Mouse (Mus musculus): ENCODE results near the gene Vwa5b2. TPM values are rescaled to one million over a fixed set of nuclear protein-coding genes. Genes with fewer than 3 reads are reported as not detected.

Gene Vwa5b2
- polyA plus RNA-seq, 1 experiment from 2014 or later = 0.39 TPM

GRCm38 (mm10) chr16:20642161-20642560 lies 52.9 kb downstream of the Vwa5b2 start:
- H3K36me3 ChIP-seq = no peaks in the 10 kb centered on the region
- WGBS = 0% methylated on average over 8 of the region's 8 CpGs
- no peak overlapping the region for H3K9ac ChIP-seq
- H3K4me2 ChIP-seq = no peak overlapping the region
- H3K27ac ChIP-seq = no peak overlapping the region
- H3K9me3 ChIP-seq = no peaks in the 10 kb centered on the region
- H3K27me3 ChIP-seq = no peaks in the 10 kb centered on the region
- H3K4me3 ChIP-seq = no peak overlapping the region
- no peaks in the 10 kb centered on the region for H3K4me1 ChIP-seq
- peak; percentile 59 for ATAC-seq (ENCODE audit: borderline replicate concordance, extremely low read depth, low FRiP score, low TSS enrichment)

DNA sequence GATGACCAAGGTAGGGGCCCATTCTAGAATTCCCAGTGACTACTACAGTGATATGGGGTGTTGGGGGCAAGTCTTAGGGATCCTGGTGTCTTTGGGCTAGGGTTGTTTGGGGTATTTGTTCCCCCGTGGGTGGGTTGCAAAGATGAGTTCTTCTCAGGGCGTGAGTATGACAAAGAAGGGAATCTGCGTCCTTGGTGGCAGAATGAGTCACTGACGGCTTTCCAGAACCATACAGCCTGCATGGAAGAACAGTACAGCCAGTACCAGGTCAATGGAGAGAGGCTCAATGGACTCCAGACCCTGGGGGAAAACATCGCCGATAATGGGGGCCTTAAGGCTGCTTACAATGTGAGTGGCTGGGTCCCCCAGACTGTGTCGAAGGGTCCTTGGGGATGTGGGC lies 54.6 kb downstream of the Vwa5b2 start:
- 80% methylated on average over 7 of the region's 7 CpGs for WGBS
- no peaks in the 10 kb centered on the region for H3K9me3 ChIP-seq

DNA sequence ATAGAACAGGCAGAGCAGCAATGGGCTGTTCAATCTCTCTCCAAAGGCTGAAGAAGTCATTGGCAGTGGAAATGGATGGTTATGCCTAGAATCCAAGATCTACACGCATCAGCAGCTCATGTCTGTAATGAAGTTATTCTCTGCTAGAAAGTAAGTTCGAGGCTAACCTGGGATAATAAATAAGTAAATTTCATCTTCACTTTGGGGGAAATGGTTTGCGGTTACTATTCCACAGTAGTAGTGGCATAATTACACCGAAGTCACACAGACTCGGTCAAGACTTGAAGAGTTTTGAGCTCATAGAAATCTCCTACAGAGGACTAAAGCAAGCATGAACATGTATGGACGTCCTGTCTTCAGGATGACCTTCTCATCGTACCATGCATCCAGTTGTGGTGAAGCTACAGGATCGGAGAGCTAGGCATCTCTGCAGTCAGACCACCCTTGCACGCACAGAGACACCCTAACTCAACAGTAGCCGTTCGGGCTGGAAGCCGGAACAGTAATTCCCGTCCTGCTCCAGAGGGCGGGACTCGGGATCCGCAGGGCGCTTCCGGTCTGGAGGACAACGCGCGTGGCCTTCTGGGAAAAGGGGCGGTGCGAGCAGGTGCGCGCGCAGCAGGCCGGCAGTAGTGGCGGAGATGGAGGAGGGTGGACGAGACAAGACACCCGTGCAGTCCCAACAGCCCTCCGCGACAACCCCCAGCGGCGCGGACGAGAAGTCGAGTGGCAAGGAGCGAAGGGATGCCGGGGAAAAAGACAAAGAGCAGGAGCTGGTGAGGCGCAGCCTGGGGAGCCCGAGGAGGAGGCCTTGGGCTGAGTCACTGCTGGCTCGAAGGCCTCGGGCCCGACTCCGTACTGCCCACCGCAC lies 62.0 kb downstream of the Vwa5b2 start, which contains the start of gene Psmd2:
Gene Psmd2, plus strand, starts transcription at position 577 of the 871 bp plus-strand sequence.
- Histone ChIP-seq H3K27me3 (no peaks in the 10 kb centered on the region), H3K4me3 (peak within 1 kb of the TSS; percentile 87), H3K4me2 (peak within 1 kb of the TSS; percentile 80), H3K9ac (peak within 1 kb of the TSS; percentile 87), H3K9me3 (no peaks in the 10 kb centered on the region), H3K4me1 (peaks cover 15% of the 10 kb centered on the region; the same call in 1 of the 2 replicates), H3K27ac (peak within 1 kb of the TSS; percentile 43), H3K36me3 (peaks cover 26% of the 10 kb centered on the region)
- peak; percentile 96 for ATAC-seq (ENCODE audit: borderline replicate concordance, extremely low read depth, low FRiP score, low TSS enrichment)
- 2% methylated on average over 46 of the region's 46 CpGs for WGBS

More for the DNA sequence above, 54.6 kb downstream of the Vwa5b2 start:
- Histone ChIP-seq H3K4me2 (no peak overlapping the region), H3K4me1 (no peaks in the 10 kb centered on the region), H3K27ac (no peak overlapping the region), H3K27me3 (no peaks in the 10 kb centered on the region), H3K36me3 (no peaks in the 10 kb centered on the region), H3K9ac (no peak overlapping the region), H3K4me3 (no peak overlapping the region)
- no peak for ATAC-seq (ENCODE audit: borderline replicate concordance, extremely low read depth, low FRiP score, low TSS enrichment)

GRCm38 (mm10) chr16:20651947-20652310 lies 62.7 kb downstream of the Vwa5b2 start:
- no peaks in the 10 kb centered on the region for H3K27me3 ChIP-seq
- H3K4me1 ChIP-seq = peaks cover 15% of the 10 kb centered on the region; the same call in 1 of the 2 replicates
- H3K27ac ChIP-seq = no peak overlapping the region
- no peak for ATAC-seq (ENCODE audit: borderline replicate concordance, extremely low read depth, low FRiP score, low TSS enrichment)
- no peaks in the 10 kb centered on the region for H3K9me3 ChIP-seq
- peaks cover 32% of the 10 kb centered on the region for H3K36me3 ChIP-seq
- peak overlapping the region; percentile 80 for H3K4me2 ChIP-seq
- peak overlapping the region; percentile 87 for H3K9ac ChIP-seq
- WGBS = 5% methylated on average over 12 of the region's 12 CpGs
- peak overlapping the region; percentile 87 for H3K4me3 ChIP-seq

GRCm38 (mm10) chr16:20653315-20653714 lies 64.0 kb downstream of the Vwa5b2 start:
- Histone ChIP-seq H3K36me3 (peaks cover 46% of the 10 kb centered on the region), H3K4me3 (0 out of 2 replicates have a peak overlapping the region, but pooled peaks have one; percentile 87), H3K9me3 (no peaks in the 10 kb centered on the region), H3K4me2 (no peak overlapping the region), H3K9ac (no peak overlapping the region), H3K27me3 (no peaks in the 10 kb centered on the region), H3K27ac (no peak overlapping the region), H3K4me1 (peaks cover 15% of the 10 kb centered on the region; the same call in 1 of the 2 replicates)
- no peak for ATAC-seq (ENCODE audit: borderline replicate concordance, extremely low read depth, low FRiP score, low TSS enrichment)
- whole genome bisulfite sequencing = 40% methylated on average over 2 of the region's 2 CpGs

MicroRNAs encoded within 50 kb of the gene (microRNA counts, 519-probe panel; counts per million panel counts)
- microRNA mmu-miR-1224 = 2,373 counts per million, percentile 40 among the panel's probes with 10 or more counts

Small RNA genes lying within 50 kb of the gene (microRNA-seq; reads per million reads assigned to microRNA genes)
- 0.93 reads per million for gene Mir1224

Other genes with a start within 250 kb of the Vwa5b2 start
- gene Abcc5, start 163.1 kb upstream of the Vwa5b2 start, polyA plus RNA-seq (2015; fragmentation: Nextera tagmentation; extraction: Ambion mirVana) = 54.9 and 67.1 TPM in 2 replicates
- 106 TPM in 2 replicates for gene Eif2b5, start 90.7 kb upstream of the Vwa5b2 start, polyA plus RNA-seq (2015; fragmentation: Nextera tagmentation; extraction: Ambion mirVana)
- gene Dvl3, start 72.5 kb upstream of the Vwa5b2 start, polyA plus RNA-seq (2015; fragmentation: Nextera tagmentation; extraction: Ambion mirVana) = 17.4 and 21.7 TPM in 2 replicates
- gene Ap2m1, start 54.0 kb upstream of the Vwa5b2 start, polyA plus RNA-seq (2015; fragmentation: Nextera tagmentation; extraction: Ambion mirVana) = 615 and 636 TPM in 2 replicates
- 53.0 and 57.9 TPM in 2 replicates for gene Abcf3, start 40.9 kb upstream of the Vwa5b2 start, polyA plus RNA-seq (2015; fragmentation: Nextera tagmentation; extraction: Ambion mirVana)
- gene Eef1akmt4, start 22.1 kb downstream of the Vwa5b2 start, polyA plus RNA-seq (2015; fragmentation: Nextera tagmentation; extraction: Ambion mirVana) = 28.4 and 29.0 TPM in 2 replicates
- not detected in 2 replicates for gene Gm49333, start 22.1 kb downstream of the Vwa5b2 start, polyA plus RNA-seq (2015; fragmentation: Nextera tagmentation; extraction: Ambion mirVana)
- gene Alg3, start 22.3 kb downstream of the Vwa5b2 start, polyA plus RNA-seq (2015; fragmentation: Nextera tagmentation; extraction: Ambion mirVana) = 32.8 and 34.4 TPM in 2 replicates
- gene Camk2n2, start 31.8 kb downstream of the Vwa5b2 start, polyA plus RNA-seq (2015; fragmentation: Nextera tagmentation; extraction: Ambion mirVana) = 0.93 and 1.1 TPM in 2 replicates
- gene Ece2, start 40.4 kb downstream of the Vwa5b2 start, polyA plus RNA-seq (2015; fragmentation: Nextera tagmentation; extraction: Ambion mirVana) = 2.4 and 3.2 TPM in 2 replicates
- gene Psmd2, start 62.2 kb downstream of the Vwa5b2 start, polyA plus RNA-seq (2015; fragmentation: Nextera tagmentation; extraction: Ambion mirVana) = 331 and 341 TPM in 2 replicates
- gene Eif4g1, start 78.8 kb downstream of the Vwa5b2 start, polyA plus RNA-seq (2015; fragmentation: Nextera tagmentation; extraction: Ambion mirVana) = 170 and 177 TPM in 2 replicates
- gene Fam131a, start 103.8 kb downstream of the Vwa5b2 start, polyA plus RNA-seq (2015; fragmentation: Nextera tagmentation; extraction: Ambion mirVana) = 4.9 and 6.3 TPM in 2 replicates
- gene Polr2h, start 128.2 kb downstream of the Vwa5b2 start, polyA plus RNA-seq (2015; fragmentation: Nextera tagmentation; extraction: Ambion mirVana) = 86.6 and 101 TPM in 2 replicates
- 7.2 and 8.6 TPM in 2 replicates for gene Clcn2, start 128.3 kb downstream of the Vwa5b2 start, polyA plus RNA-seq (2015; fragmentation: Nextera tagmentation; extraction: Ambion mirVana)
- gene Chrd, start 143.7 kb downstream of the Vwa5b2 start, polyA plus RNA-seq (2015; fragmentation: Nextera tagmentation; extraction: Ambion mirVana) = 3.8 and 4.1 TPM in 2 replicates
- 0.51 and 0.68 TPM in 2 replicates for gene Thpo, start 145.0 kb downstream of the Vwa5b2 start, polyA plus RNA-seq (2015; fragmentation: Nextera tagmentation; extraction: Ambion mirVana)